Mouse (Mus musculus) B cell, adult 2 months (primary cell): ENCODE data around the gene Fcgrt.
A peak's percentile ranks its signal among the peaks of the same experiment; 100 is the strongest.

Experiments used
- DNase-seq, 2 experiments: peaks; one replicate each; pipeline ENCODE4 v3.0.0; 2022

Fcgrt gene

GRCm38 (mm10) chr7:45082401-45083299 lies 21.0 kb downstream of the Fcgrt start:
- DNase-seq, result peak; percentile 64 to 67

- DNase-seq, result no peak
These were observed 22.6 kb downstream of the Fcgrt start for GRCm38 (mm10) chr7:45081016-45081415.

GRCm38 (mm10) chr7:45079856-45080255 lies 23.8 kb downstream of the Fcgrt start:
- DNase-seq, result peak; percentile 94 to 95

- peak; percentile 82 to 84 for DNase-seq
These were observed 25.1 kb downstream of the Fcgrt start for GRCm38 (mm10) chr7:45078513-45078912.

GRCm38 (mm10) chr7:45077829-45078228 lies 25.8 kb downstream of the Fcgrt start:
- no peak for DNase-seq

- no peak for DNase-seq
These were observed 26.3 kb downstream of the Fcgrt start for GRCm38 (mm10) chr7:45077322-45077721.

- DNase-seq, result no peak
These were observed 27.1 kb downstream of the Fcgrt start for GRCm38 (mm10) chr7:45076501-45076900.

GRCm38 (mm10) chr7:45075405-45075804 lies 28.2 kb downstream of the Fcgrt start:
- no peak for DNase-seq

GRCm38 (mm10) chr7:45073949-45074348 lies 29.7 kb downstream of the Fcgrt start:
- no peak for DNase-seq

- DNase-seq, result no peak
These were observed 30.4 kb downstream of the Fcgrt start for GRCm38 (mm10) chr7:45073171-45073707.

GRCm38 (mm10) chr7:45072230-45072629 lies 31.4 kb downstream of the Fcgrt start:
- DNase-seq, result no peak

GRCm38 (mm10) chr7:45069671-45070070 lies 34.0 kb downstream of the Fcgrt start:
- DNase-seq, result no peak

- DNase-seq, result peak; percentile 62 to 63
These were observed 35.7 kb downstream of the Fcgrt start for GRCm38 (mm10) chr7:45068000-45068318.

GRCm38 (mm10) chr7:45067190-45067999 lies 36.3 kb downstream of the Fcgrt start:
- DNase-seq, result no peak

- DNase-seq, result peak; percentile 95 to 96
These were observed 41.3 kb downstream of the Fcgrt start, which contains the start of the genes Nosip and Prrg2 for GRCm38 (mm10) chr7:45062239-45062835. Gene Nosip, plus strand, starts transcription at chr7:45062429. Gene Prrg2, minus strand, starts transcription at chr7:45062677.

GRCm38 (mm10) chr7:45061532-45062075 lies 42.0 kb downstream of the Fcgrt start:
- DNase-seq, result peak in 1 of 2 experiments; percentile 18

- no peak for DNase-seq
These were observed 43.0 kb downstream of the Fcgrt start for GRCm38 (mm10) chr7:45060632-45061122.

- DNase-seq, result no peak
These were observed 44.8 kb downstream of the Fcgrt start for GRCm38 (mm10) chr7:45058607-45059571.

- DNase-seq, result no peak
These were observed 46.7 kb downstream of the Fcgrt start for GRCm38 (mm10) chr7:45056972-45057348.

- DNase-seq, result no peak
These were observed 47.2 kb downstream of the Fcgrt start for GRCm38 (mm10) chr7:45056329-45056971.
